Comparison of ENCODE assay signal across 8 mouse cellular contexts in the genomic region with DNA sequence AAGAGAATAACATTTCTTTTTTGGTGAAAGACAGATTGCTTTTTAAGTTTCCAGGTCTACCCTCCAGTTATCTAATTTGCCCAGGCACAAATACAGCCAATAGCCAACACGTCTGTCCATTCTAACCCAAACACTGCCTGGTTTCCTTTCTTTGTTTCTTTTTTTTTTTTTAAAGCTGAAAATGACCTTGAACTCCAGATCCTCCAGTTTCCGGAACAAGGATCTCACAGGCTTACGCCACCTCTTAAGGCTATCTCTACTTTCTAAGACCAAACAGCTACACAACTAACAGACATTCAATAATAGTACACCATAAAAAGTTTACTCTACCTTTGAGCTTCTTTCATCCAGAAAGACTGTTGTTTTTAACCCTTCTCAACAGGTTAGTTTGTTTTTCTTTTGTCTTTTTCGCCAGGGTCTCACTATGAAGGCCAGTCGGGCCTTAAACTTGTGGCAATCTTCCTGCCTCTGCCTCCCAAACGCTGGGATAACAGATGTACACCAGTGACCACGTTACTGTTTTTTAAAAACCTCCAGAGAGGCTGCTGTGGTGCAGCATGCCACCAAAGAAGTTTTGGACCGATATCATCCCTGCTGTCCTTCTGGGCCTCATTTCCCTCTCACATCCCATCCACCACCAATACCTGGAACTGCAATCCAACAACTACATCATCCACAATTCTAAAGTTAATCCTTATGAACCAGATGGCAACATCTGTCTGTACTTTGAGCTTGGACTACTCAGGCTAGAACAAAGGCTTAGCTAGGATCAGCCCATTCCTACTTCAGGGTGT. TPM values are rescaled to one million over a fixed set of nuclear protein-coding genes. Genes with fewer than 3 reads are reported as not detected.
A peak's percentile ranks its signal among the peaks of the same experiment; 100 is the strongest.
DNase-seq lines count a peak whose midpoint lies in the region; ATAC-seq and TF ChIP-seq lines count a peak whose summit lies in the region.

No protein-coding gene starts in this region.

- H3K27me3 ChIP-seq in heart, embryonic 13.5 days (replicated peaks) = no peaks in the 10 kb centered on the region
- H3K27me3 ChIP-seq in hindbrain, embryonic 12.5 days = no peaks in the 10 kb centered on the region
- no peaks in the 10 kb centered on the region for H3K27me3 ChIP-seq in midbrain, embryonic 12.5 days

- no peaks in the 10 kb centered on the region for H3K36me3 ChIP-seq in heart, embryonic 13.5 days
- no peaks in the 10 kb centered on the region for H3K36me3 ChIP-seq in hindbrain, embryonic 12.5 days
- no peaks in the 10 kb centered on the region for H3K36me3 ChIP-seq in midbrain, embryonic 12.5 days

- H3K27ac ChIP-seq in heart, embryonic 13.5 days (replicated peaks) = peak overlapping the region; percentile 97
- H3K27ac ChIP-seq in bone marrow macrophage, adult 2 months (ENCODE audit: insufficient read depth, low read depth, low read length) = no peak overlapping the region
- H3K27ac ChIP-seq in hindbrain, embryonic 12.5 days = 0 out of 2 replicates have a peak overlapping the region, but pooled peaks have one; percentile 30
- H3K27ac ChIP-seq in midbrain, embryonic 12.5 days (replicated peaks) = no peak overlapping the region

- TF ChIP-seq POLR2A in bone marrow macrophage, adult 2 months (IDR thresholded peaks at IDR 0.05; ENCODE audit: borderline replicate concordance, low read depth, low read length) = no peak

- no peak for DNase-seq in heart, postnatal 4 days
- DNase-seq in yolk sac, embryonic 10.5 days (ENCODE audit: low spot score) = no peak
- no peak for DNase-seq in right cerebral cortex, postnatal 10 days (ENCODE audit: low spot score in 2 of 2)

- H3K4me3 ChIP-seq in heart, embryonic 13.5 days = peak overlapping the region; percentile 90
- H3K4me3 ChIP-seq in bone marrow macrophage, adult 2 months (ENCODE audit: insufficient read depth, low read length) = peak overlapping the region; percentile 67
- H3K4me3 ChIP-seq in hindbrain, embryonic 12.5 days = peak overlapping the region; percentile 95
- peak overlapping the region; percentile 95 for H3K4me3 ChIP-seq in midbrain, embryonic 12.5 days

- peaks cover 62% of the 10 kb centered on the region for H3K4me1 ChIP-seq in heart, embryonic 13.5 days
- H3K4me1 ChIP-seq in bone marrow macrophage, adult 2 months (ENCODE audit: control insufficient read depth, insufficient read depth, low read length) = peaks cover 22% of the 10 kb centered on the region
- peaks cover 28% of the 10 kb centered on the region for H3K4me1 ChIP-seq in hindbrain, embryonic 12.5 days
- H3K4me1 ChIP-seq in midbrain, embryonic 12.5 days = peaks cover 30% of the 10 kb centered on the region

- H3K9ac ChIP-seq in heart, embryonic 13.5 days = peak overlapping the region; percentile 99
- peak overlapping the region; percentile 95 for H3K9ac ChIP-seq in hindbrain, embryonic 12.5 days
- peak overlapping the region; percentile 95; the same call in 1 of the 2 replicates for H3K9ac ChIP-seq in midbrain, embryonic 12.5 days (replicated peaks)

- no peaks in the 10 kb centered on the region for H3K9me3 ChIP-seq in heart, embryonic 13.5 days
- no peaks in the 10 kb centered on the region for H3K9me3 ChIP-seq in hindbrain, embryonic 12.5 days (replicated peaks)
- no peaks in the 10 kb centered on the region for H3K9me3 ChIP-seq in midbrain, embryonic 12.5 days

- no peak for TF ChIP-seq CTCF in bone marrow macrophage, adult 2 months (IDR thresholded peaks at IDR 0.05; ENCODE audit: low read depth, low read length)

- no peak for ATAC-seq in heart, embryonic 13.5 days (ENCODE audit: extremely low read depth, insufficient number of reproducible peaks, low FRiP score, low TSS enrichment)
- no peak for ATAC-seq in hindbrain, embryonic 12.5 days (ENCODE audit: low FRiP score)
- no peak for ATAC-seq in midbrain, embryonic 12.5 days (ENCODE audit: low FRiP score, low read depth)
- ATAC-seq in megakaryocyte-erythroid progenitor cell, adult 5-6 weeks (replicated peaks; ENCODE audit: low FRiP score, low TSS enrichment, poor library complexity, severe bottlenecking) = no peak

- 59% methylated on average over 8 of the region's 8 CpGs for WGBS in heart, embryonic 13.5 days
- WGBS in hindbrain, embryonic 12.5 days = 69% methylated on average over 8 of the region's 8 CpGs
- WGBS in midbrain, embryonic 12.5 days = 78% methylated on average over 8 of the region's 8 CpGs

- H3K4me2 ChIP-seq in heart, embryonic 13.5 days = peak overlapping the region; percentile 80
- peak overlapping the region; percentile 83 for H3K4me2 ChIP-seq in hindbrain, embryonic 12.5 days (replicated peaks)
- H3K4me2 ChIP-seq in midbrain, embryonic 12.5 days (replicated peaks) = peak overlapping the region; percentile 73

RNA-seq across cellular contexts. Expression of gene Dennd5a, which starts 2.1 kb away (rescaled TPM):
- 30.0 and 34.9 TPM in 2 replicates for polyA plus RNA-seq in heart, embryonic 13.5 days (2015; fragmentation: Nextera tagmentation; extraction: Ambion mirVana)
- total RNA-seq in heart, postnatal 4 days (2021) = 100 to 1,000 TPM; 185 to 190 TPM
- polyA plus RNA-seq in bone marrow macrophage, adult 2 months (2012; ENCODE audit: insufficient read depth, insufficient read length, missing spikeins) = 159 and 160 TPM in 2 replicates
- polyA plus RNA-seq in hindbrain, embryonic 12.5 days (2016; fragmentation: Nextera tagmentation; extraction: Ambion mirVana) = 54.4 and 56.5 TPM in 2 replicates
- 51.8 and 53.1 TPM in 2 replicates for polyA plus RNA-seq in midbrain, embryonic 12.5 days (2016; fragmentation: Nextera tagmentation; extraction: Ambion mirVana)
- total RNA-seq in megakaryocyte-erythroid progenitor cell, adult 5-6 weeks (2014; fragmentation: Nextera tagmentation) = 46.2 and 48.5 TPM in 2 replicates
- total RNA-seq in megakaryocyte-erythroid progenitor cell, adult 5-6 weeks (2017) = 41.6 and 54.4 TPM in 2 replicates

RNA-seq across cellular contexts. Expression of gene Tmem41b, which starts 28.5 kb away (rescaled TPM):
- polyA plus RNA-seq in heart, embryonic 13.5 days (2015; fragmentation: Nextera tagmentation; extraction: Ambion mirVana) = 42.6 and 47.7 TPM in 2 replicates
- total RNA-seq in heart, postnatal 4 days (2021) = 10 to 100 TPM; 50.9 to 55.2 TPM
- polyA plus RNA-seq in bone marrow macrophage, adult 2 months (2012; ENCODE audit: insufficient read depth, insufficient read length, missing spikeins) = 43.1 and 47.3 TPM in 2 replicates
- polyA plus RNA-seq in hindbrain, embryonic 12.5 days (2016; fragmentation: Nextera tagmentation; extraction: Ambion mirVana) = 72.0 and 88.0 TPM in 2 replicates
- 74.6 and 77.5 TPM in 2 replicates for polyA plus RNA-seq in midbrain, embryonic 12.5 days (2016; fragmentation: Nextera tagmentation; extraction: Ambion mirVana)
- total RNA-seq in megakaryocyte-erythroid progenitor cell, adult 5-6 weeks (2014; fragmentation: Nextera tagmentation) = 42.8 and 47.7 TPM in 2 replicates
- 42.9 and 59.7 TPM in 2 replicates for total RNA-seq in megakaryocyte-erythroid progenitor cell, adult 5-6 weeks (2017)

RNA-seq across cellular contexts. Expression of gene Ipo7, which starts 59.9 kb away (rescaled TPM):
- 32.9 and 34.5 TPM in 2 replicates for polyA plus RNA-seq in heart, embryonic 13.5 days (2015; fragmentation: Nextera tagmentation; extraction: Ambion mirVana)
- total RNA-seq in heart, postnatal 4 days (2021) = 100 to 1,000 TPM in 1 of 2 experiments, 10 to 100 TPM in 1; 99.5 to 103 TPM
- polyA plus RNA-seq in bone marrow macrophage, adult 2 months (2012; ENCODE audit: insufficient read depth, insufficient read length, missing spikeins) = 51.7 and 55.2 TPM in 2 replicates
- 47.1 and 47.9 TPM in 2 replicates for polyA plus RNA-seq in hindbrain, embryonic 12.5 days (2016; fragmentation: Nextera tagmentation; extraction: Ambion mirVana)
- 49.7 and 51.8 TPM in 2 replicates for polyA plus RNA-seq in midbrain, embryonic 12.5 days (2016; fragmentation: Nextera tagmentation; extraction: Ambion mirVana)
- 96.2 and 126 TPM in 2 replicates for total RNA-seq in megakaryocyte-erythroid progenitor cell, adult 5-6 weeks (2014; fragmentation: Nextera tagmentation)
- total RNA-seq in megakaryocyte-erythroid progenitor cell, adult 5-6 weeks (2017) = 252 and 297 TPM in 2 replicates

Comparison
In these comparisons a context has a peak if more than half of its experiments do, and no peak if none do; other contexts are left out.
1. H3K27ac ChIP-seq: peak in heart, embryonic 13.5 days (single experiment) and hindbrain, embryonic 12.5 days (single experiment); none in bone marrow macrophage, adult 2 months (single experiment) and midbrain, embryonic 12.5 days (single experiment).
2. Peak in every context shown above with its lines, with median percentiles within 50 percentile points of each other: H3K4me2 ChIP-seq, H3K4me3 ChIP-seq and H3K9ac ChIP-seq.